Mouse (Mus musculus) cerebellum, postnatal 14 days (tissue): ENCODE measurements around the gene Olfr330.
A peak's percentile ranks its signal among the peaks of the same experiment; 100 is the strongest.
"Not testable (repeated sequence)": the region's sequence is repeated elsewhere in the genome, so short reads cannot be mapped to it uniquely, and the experiment has no call there.

Source experiments
- DNase-seq, 2 experiments: peaks; one replicate each; pipeline ENCODE4 v3.0.0; 2021; ENCODE audit warnings: mixed read lengths in 2 of 2

The Olfr330 gene

DNA sequence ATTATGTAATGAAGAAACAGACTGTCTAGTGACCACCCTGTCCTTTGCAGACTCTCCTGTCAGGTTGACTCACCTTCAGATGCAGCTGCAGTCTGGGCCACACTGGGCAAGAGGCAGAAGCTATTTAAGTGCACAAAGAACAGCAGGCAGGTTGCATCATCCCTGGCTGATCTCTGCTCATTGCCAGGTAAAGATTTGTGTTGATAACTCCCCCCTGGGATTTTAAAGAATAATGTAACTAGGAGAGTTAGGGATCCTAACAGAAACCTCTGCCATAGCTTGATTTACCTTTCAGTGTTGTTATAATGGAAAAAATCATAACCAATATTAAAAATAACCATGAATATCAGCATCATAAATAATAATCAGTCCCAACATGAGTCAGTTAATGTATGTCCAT is at the start of gene Olfr330:
TSS of gene Olfr330 (minus strand) at position 101 of the 400 bp plus-strand sequence.
- DNase-seq, result not testable (repeated sequence)

GRCm38 (mm10) chr11:58578636-58579035 is 44.0 kb upstream of the Olfr330 start:
- peak; percentile 6 to 21 for DNase-seq

GRCm38 (mm10) chr11:58577430-58577829 is 42.8 kb upstream of the Olfr330 start, which contains the start of gene Olfr325:
Gene Olfr325 (plus strand): TSS chr11:58577730.
- DNase-seq, result no peak

- DNase-seq, result no peak
Observed at GRCm38 (mm10) chr11:58570405-58570804, 35.8 kb upstream of the Olfr330 start, which contains the start of gene Olfr224. Gene Olfr224 (minus strand): TSS chr11:58570553.

DNA sequence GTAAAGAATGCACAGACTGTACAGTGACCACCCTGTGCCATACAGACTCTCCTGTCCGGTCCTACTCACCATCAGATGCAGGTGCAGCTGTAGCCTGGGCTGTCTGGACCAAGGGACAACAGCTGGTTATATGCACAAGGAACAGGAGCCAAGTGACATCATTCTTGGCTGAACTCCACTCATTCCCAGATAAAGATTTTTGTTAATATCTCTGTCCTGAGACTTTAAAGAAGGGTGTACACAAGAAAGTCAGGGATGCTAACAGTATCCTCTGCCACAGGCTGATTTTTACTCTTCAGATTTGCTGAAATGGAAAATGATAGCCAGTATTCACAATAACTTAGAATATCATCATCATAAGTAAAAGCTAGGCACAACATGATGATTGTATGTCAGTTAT is 20.9 kb upstream of the Olfr330 start, which contains the start of gene Olfr328:
TSS of gene Olfr328 (minus strand) at position 101 of the 400 bp plus-strand sequence.
- peak in 1 of 2 experiments; percentile 6 for DNase-seq

DNA sequence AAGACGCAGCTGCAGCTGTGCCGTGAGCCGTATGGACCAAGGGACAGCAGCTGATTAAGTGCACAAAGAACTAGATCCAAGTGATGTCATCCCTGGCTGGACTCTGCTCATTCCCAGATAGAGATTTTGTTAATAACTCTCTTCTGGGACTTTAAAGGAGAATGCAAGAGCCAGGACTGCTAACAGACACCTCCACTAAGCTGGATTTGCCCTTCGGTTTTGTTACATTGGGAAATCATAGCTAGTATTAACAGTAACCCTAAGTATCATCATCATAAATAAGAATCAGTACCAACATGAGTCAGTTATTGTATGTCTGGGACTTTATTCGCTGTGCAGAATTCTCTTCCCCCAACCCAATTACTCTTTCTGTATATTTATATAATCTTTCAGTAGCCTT is 11.7 kb upstream of the Olfr330 start, which contains the start of gene Olfr329-ps:
TSS of gene Olfr329-ps (minus strand) at position 101 of the 400 bp plus-strand sequence.
- no peak for DNase-seq

- DNase-seq, result peak; percentile 18 to 20
Observed at GRCm38 (mm10) chr11:58519756-58520155, 14.9 kb downstream of the Olfr330 start.

GRCm38 (mm10) chr11:58518916-58519315 is 15.7 kb downstream of the Olfr330 start:
- peak; percentile 56 to 65 for DNase-seq

DNA sequence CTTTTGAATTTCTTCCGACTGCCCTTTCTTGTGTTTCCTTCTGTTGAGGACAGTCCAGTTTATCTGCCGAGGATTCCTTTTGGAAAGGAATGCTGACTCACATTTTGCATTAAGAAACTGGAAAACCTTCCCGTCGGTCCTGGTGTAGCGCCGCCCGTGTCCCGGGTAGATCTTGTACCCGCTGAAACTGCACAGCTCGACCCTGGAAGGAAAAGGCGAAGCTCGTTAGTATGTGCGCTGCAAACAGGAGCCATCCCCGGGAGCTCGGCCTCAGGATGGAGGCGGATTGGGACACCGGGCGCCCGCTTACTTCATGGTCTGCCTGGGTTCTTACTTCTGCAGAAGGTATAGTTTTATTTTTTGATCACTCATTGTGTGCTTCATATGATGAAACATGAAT is 25.6 kb downstream of the Olfr330 start:
- DNase-seq, result not testable (repeated sequence)

DNA sequence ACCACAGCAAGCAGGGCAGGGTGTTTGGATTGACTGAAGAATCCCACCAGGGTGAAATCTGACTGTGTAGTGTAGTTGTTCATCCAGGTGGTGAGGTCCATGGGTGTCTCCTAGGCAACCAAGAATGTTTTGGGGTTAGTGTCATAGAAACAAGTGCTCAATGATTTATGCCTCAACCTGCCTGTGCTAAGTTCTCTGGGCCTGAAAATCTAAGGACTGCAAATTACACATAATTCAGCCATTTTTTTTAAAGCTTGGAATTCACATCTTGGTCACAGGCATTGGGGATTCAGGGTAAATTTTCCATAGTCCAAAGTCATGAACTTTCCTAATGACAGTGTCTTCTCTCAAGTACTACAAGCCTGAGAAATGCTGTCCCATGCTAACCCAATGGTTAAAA is 32.2 kb downstream of the Olfr330 start, which contains the start of gene Olfr331:
TSS of gene Olfr331 (minus strand) at position 101 of the 400 bp plus-strand sequence.
- DNase-seq, result not testable (repeated sequence)

DNA sequence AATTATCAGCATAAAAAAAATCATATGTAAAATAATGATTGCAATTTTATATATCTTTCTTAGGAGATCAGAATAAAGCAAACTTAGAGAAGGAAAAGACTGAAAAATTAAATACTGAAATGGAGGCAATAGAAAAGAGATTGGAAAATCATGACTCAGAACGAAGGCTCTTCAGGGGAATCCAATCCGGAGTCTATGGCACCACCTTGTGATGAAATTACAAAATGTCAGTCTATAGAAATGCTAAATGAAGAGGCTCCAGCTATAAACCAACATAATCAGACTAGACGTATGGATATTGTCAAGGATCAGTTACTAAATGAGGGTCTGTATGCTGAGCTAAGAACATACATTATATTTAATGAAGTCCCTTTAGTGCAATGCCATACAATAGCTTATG is 35.3 kb downstream of the Olfr330 start:
- peak; percentile 7 to 13 for DNase-seq

DNA sequence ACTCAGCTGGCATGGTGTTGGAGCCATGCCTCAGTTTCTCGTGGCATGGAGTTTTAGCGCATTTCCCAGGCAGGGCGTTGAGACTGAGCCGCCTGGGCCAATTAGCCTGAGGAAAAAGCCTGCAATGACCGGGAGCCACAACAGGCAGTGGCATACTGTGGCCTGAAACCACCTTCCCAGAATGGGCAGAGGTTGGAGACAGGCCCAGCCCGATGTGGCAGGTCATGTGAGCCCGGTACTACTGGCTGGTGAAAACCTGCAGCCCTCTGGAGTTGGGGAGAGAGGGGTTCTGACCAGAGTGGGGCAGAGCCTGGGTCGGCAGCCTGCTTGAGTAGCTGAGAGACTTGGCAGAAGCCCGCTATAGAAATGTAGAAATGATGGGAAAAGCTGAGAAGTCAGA is 35.9 kb downstream of the Olfr330 start:
- DNase-seq, result peak; percentile 1 to 5

DNA sequence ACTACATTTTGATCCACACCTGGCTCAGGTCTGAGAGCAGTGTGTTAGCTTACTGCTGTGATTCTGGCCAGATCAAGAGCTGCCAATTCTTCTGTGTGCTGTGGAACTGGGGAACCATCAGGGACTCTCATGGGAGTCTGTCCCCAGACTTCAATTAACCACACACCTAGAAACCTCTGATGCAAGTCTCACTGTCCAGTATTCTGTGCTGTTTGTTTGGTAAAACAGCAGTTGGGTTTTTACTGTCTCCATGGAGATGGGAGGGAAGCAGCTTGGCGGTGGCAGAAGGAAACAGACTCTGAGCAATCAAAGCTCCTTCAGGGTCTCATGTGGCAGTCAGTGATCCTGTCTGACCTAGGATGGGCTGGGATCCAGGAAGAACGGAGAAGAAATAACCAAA is 42.2 kb downstream of the Olfr330 start, which contains the start of gene Olfr332:
TSS of gene Olfr332 (minus strand) at position 101 of the 400 bp plus-strand sequence.
- no peak for DNase-seq
